Mouse (Mus musculus) regulatory T cell (primary cell): Measurements from ENCODE around the gene Olfr153.
"Not testable (repeated sequence)": the region's sequence is repeated elsewhere in the genome, so short reads cannot be mapped to it uniquely, and the experiment has no call there.

ENCODE experiments used
- in situ Hi-C: fragments of 300-600 bp; cut with MboI, MseI; formaldehyde crosslinking; loops from one replicate; pipeline ENCODE4 v1.15.1; 2025; ENCODE audit warnings: high pct_unique_total_duplicates

Olfr153 gene

GRCm38 (mm10) chr2:87531496-87531895 lies at the start of gene Olfr153:
TSS of gene Olfr153 (plus strand) at chr2:87531796.
- in situ Hi-C loops = no loop called here

GRCm38 (mm10) chr2:87482276-87482675 lies 49.3 kb upstream of the Olfr153 start:
- in situ Hi-C loops = no loop called here

- in situ Hi-C loops = not testable (repeated sequence)
Measured at GRCm38 (mm10) chr2:87496993-87497392, 34.6 kb upstream of the Olfr153 start, which contains the start of gene Pramel7. TSS of gene Pramel7 (minus strand) at chr2:87497093.

- in situ Hi-C loops = no loop called here
Measured at GRCm38 (mm10) chr2:87506265-87506664, 25.3 kb upstream of the Olfr153 start, which contains the start of gene Pramel6. TSS of gene Pramel6 (plus strand) at chr2:87506565.

- in situ Hi-C loops = no loop called here
Measured at GRCm38 (mm10) chr2:87515046-87515445, 16.6 kb upstream of the Olfr153 start.

- in situ Hi-C loops = no loop called here
Measured at GRCm38 (mm10) chr2:87515457-87516060, 16.0 kb upstream of the Olfr153 start.

GRCm38 (mm10) chr2:87516581-87516980 lies 15.0 kb upstream of the Olfr153 start:
- in situ Hi-C loops = no loop called here

GRCm38 (mm10) chr2:87520651-87521050 lies 10.9 kb upstream of the Olfr153 start:
- in situ Hi-C loops = no loop called here

- in situ Hi-C loops = not testable (repeated sequence)
Measured at GRCm38 (mm10) chr2:87525899-87526616, 5.5 kb upstream of the Olfr153 start.

GRCm38 (mm10) chr2:87534826-87535225 lies 3.2 kb downstream of the Olfr153 start:
- in situ Hi-C loops = no loop called here

GRCm38 (mm10) chr2:87545442-87545841 lies 13.8 kb downstream of the Olfr153 start, which contains the start of gene Olfr1128:
TSS of gene Olfr1128 (minus strand) at chr2:87545542.
- in situ Hi-C loops = no loop called here

GRCm38 (mm10) chr2:87573602-87574001 lies 42.0 kb downstream of the Olfr153 start, which contains the start of gene Olfr1129:
TSS of gene Olfr1129 (plus strand) at chr2:87573902.
- in situ Hi-C loops = not testable (repeated sequence)
